Mouse (Mus musculus) layer of hippocampus, postnatal 10 days (tissue): Measurements from ENCODE around the gene Rtl8b. TPM values are rescaled to one million over a fixed set of nuclear protein-coding genes. Genes with fewer than 3 reads are reported as not detected.
"Not testable (repeated sequence)": the region's sequence is repeated elsewhere in the genome, so short reads cannot be mapped to it uniquely, and the experiment has no call there.

Experiments
- DNase-seq, 2 experiments: peaks; one replicate each; pipeline ENCODE4 v3.0.0; 2021; ENCODE audit warnings: low spot score in 2 of 2
- long read RNA-seq: library from polyadenylated mRNA; stranded (forward); transcript quantifications from one replicate; pipeline ENCODE4 v2.0.0, GENCODE M21; 2023
- total RNA-seq, 2 experiments: library from RNA; stranded (reverse); gene quantifications; 2 replicates each; pipeline ENCODE4 v1.2.3; 2021

Rtl8b gene
- 100 to 1,000 TPM; 168 to 188 TPM for total RNA-seq
- long read RNA-seq, transcript Rtl8b-201 (1 exons, 1,232 nt) = major isoform, 198 of 198 reads
- long read RNA-seq, partial matches to known transcripts = 0 of 198 reads
- long read RNA-seq, other reads (novel, unspliced or antisense) = 0 of 198 reads

DNA sequence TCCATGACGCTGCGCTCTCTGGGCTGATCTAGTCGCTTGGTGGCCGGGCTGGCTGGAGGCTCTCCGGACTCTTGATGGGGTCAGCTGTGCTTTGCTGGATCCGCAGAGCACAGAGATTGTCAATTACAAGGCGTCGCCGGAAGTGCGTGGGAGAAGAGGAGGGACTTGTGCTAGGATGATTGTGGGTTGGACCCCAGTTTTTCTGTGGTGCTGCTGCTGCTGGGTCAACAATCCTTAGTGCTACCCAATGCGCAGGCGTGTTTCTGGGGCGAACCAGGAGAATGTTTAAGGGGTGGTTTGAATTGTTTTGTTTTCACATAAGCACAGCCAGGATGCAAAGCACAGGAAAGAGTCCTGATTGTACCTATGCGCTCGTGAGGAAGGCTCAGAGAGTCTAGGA lies at the start of gene Rtl8b:
TSS of gene Rtl8b (minus strand) at position 115 of the 400 bp plus-strand sequence.
- peak; percentile 69 to 76 for DNase-seq

DNA sequence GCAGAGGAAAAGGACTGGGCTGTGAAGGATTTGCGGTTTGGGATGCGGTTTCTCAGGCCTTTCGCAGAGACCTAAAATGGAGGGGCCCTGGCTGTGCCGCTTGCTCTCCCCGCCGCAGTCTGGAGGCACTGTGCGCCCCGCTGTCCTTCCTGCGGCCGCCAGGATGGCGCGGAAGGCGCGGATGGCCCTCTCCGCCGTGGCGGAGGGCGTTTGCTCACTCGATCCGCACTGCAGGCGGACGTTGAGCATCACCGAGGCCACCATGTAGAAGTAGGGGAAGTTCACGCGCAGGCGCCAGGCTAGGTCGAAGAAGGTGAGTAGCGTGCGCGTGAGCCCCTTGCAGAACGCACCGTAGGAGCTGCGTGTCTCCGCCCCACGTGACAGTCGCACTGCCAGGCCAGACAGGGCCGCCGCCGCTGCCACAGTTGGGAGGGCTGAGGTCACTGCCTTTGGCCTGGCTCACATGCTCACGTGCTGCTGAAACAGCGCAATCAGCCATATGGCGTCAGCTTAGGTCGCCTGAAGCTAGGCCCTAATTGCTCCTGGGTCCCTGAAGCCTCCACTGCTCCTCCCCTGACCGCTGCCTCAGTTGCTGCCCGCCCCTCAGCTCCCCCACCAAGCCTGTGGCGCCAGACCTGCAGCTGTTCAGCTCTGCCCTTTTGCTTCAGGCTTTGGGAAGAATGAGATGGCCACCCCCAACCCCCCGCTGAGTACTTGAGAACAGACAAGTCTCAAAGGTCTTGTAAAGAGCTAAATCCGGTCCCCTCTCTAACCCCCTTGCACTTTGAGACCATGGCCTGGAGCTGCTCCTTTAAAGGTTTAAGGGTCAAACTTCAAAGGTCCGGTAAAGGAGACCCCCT lies 46.3 kb upstream of the Rtl8b start:
- peak; percentile 27 to 30 for DNase-seq

- no peak for DNase-seq
Observed at GRCm38 (mm10) chrX:53715942-53716322, 45.7 kb upstream of the Rtl8b start.

GRCm38 (mm10) chrX:53702673-53703072 lies 32.5 kb upstream of the Rtl8b start:
- DNase-seq = no peak

DNA sequence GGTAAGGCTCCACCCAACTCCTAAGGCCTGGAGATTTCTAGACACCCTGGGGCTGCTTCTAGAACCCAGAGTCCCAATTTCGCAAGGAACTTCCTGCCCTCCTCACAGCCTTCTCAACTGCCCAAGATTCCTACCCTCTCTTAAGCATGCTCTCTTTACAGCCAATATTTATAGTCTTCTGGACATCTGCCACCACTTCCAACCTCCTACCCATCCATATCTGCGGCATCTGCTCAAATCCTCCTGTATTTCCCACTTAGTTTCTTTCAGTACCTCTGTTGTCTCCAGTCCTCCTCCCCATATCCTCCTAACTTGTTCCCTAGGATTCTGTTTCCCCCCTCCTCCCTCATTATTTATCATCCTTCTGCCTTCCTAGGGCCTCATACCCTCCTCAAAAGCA lies 29.0 kb upstream of the Rtl8b start:
- DNase-seq = no peak

- no peak for DNase-seq
Observed at GRCm38 (mm10) chrX:53694008-53694777, 24.0 kb upstream of the Rtl8b start.

GRCm38 (mm10) chrX:53693141-53693540 lies 22.9 kb upstream of the Rtl8b start:
- DNase-seq = no peak

DNA sequence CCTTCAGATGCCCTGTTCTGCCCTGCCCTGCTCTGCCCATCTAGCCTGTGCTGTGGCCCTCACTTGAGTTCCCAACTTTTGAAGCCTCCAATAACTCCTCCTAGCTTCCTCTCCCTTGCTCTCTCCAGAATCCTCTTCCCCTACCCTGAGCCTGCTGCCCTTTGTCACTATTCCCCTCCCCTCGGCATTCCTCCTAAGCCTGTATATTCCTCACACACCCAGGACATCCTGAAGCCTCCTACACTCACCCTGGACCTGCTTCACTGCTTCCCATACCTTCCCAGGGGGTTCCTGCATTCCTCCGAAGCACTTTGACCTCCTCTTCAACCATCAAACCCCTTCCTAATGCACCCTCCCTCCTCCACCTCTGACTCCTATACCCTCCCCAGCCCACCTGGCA lies 21.9 kb upstream of the Rtl8b start:
- DNase-seq = no peak

DNA sequence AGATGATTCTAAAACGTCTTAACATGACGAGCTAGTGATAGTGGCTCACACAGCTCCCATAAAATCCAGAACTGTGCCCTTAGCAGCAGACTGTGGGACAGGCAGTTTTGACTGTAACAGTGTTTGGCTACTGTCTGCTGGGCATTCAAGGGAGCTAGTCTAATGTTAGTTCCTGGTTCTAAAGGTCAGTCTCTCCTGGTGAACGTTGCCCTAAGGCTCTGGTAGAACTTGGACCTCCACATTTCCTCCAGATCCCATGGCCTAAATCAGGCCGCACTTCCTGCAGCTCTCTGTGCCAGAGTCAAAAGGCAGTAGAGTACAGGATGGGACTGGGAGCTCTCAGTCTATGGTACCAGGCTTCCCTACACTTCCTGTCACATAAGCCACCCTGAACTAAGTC lies 14.5 kb upstream of the Rtl8b start:
- DNase-seq = not testable (repeated sequence)

GRCm38 (mm10) chrX:53682650-53683049 lies 12.4 kb upstream of the Rtl8b start:
- DNase-seq = not testable (repeated sequence)

- DNase-seq = peak; percentile 77 to 79
Observed at GRCm38 (mm10) chrX:53676943-53677342, 6.7 kb upstream of the Rtl8b start.

DNA sequence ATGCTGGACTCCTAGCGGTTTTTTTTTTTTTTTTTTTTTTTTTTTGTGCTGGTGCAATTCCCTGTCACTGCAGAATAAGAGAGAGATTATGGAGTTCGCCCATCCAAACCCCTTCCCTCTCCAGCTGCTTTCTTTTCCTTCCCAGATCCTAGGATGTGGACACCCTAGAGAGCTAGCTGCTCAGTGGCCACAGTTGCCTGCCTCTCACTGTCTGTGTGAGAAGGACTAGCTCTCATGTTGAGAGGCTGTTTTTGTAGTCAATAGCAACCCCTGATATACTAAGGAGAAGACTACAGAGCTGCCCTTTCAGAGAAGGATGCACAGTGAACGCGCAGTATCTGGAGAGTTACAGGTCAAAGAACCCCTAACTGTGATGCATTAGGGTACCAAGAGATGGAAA lies 488 bp upstream of the Rtl8b start:
- DNase-seq = peak in 1 of 2 experiments; percentile 16

GRCm38 (mm10) chrX:53669557-53670270 lies 494 bp downstream of the Rtl8b start:
- not testable (repeated sequence) for DNase-seq

DNA sequence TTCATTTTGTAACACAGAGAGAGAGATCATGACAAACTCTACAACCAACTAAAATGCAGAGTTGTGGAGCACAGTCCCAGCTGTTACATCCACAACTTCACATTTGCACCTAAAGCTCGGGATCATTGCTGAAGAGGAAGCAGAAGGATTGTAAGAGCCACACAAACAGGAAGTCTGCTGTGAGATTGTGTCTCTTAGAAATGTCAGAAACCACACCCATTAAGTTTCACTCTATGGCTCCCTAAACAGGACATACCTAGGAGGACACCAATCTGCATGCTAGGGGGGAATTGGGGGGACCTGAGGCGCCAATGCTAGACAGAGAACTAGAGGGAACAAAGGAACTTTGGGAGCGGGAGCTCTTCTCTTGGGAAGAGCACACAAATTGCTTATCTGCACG lies 17.3 kb downstream of the Rtl8b start:
- DNase-seq = not testable (repeated sequence)

- no peak for DNase-seq
Observed at GRCm38 (mm10) chrX:53645885-53646284, 24.3 kb downstream of the Rtl8b start.

DNA sequence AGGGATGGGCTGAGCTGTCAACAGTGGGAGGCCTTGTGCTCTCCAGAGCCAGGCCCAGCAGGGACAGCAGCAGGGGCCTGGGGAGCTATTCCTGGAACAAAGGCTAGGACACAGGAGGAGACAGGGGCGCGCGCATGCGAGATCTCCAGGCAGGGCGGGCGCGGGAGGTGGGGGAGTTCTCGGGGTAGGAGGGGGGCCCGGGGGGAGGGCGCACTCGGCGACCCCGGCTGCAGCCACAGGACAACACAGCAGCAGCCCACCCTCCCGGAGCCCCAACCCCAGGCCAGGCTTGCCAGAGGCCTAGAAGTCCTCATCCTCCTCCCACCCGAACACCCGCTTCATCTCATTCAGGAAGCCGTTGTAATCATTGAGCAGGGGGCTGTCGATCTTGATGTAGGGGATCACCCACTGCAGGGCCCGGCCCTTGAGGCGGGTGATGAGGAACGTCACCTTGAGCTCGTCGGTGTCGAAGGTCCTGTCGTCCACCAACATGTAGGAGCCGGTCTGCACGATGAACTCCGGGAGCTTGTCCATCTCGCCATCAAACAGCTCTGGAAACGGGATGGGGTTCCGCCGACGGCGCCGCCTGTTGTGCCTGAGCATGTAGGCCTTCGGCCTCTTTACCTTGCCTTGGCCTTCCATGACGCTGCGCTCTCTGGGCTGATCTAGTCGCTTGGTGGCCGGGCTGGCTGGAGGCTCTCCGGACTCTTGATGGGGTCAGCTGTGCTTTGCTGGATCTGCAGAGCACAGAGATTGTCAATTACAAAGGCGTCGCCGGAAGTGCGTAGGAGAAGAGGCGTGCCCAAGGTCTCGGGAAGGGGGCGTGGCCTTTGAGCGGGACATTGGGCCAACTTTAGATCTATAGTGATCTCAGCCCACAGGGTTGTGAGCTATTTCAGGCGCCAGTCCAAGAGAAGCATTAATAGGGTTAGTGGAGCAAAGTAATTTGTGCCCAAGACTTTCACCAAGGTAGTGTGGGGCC lies 26.9 kb downstream of the Rtl8b start, which contains the start of gene Rtl8a:
TSS of gene Rtl8a (minus strand) at position 703 of the 982 bp plus-strand sequence.
- DNase-seq = peak; percentile 62 to 70

GRCm38 (mm10) chrX:53642604-53642979 lies 27.6 kb downstream of the Rtl8b start:
- DNase-seq = not testable (repeated sequence)

DNA sequence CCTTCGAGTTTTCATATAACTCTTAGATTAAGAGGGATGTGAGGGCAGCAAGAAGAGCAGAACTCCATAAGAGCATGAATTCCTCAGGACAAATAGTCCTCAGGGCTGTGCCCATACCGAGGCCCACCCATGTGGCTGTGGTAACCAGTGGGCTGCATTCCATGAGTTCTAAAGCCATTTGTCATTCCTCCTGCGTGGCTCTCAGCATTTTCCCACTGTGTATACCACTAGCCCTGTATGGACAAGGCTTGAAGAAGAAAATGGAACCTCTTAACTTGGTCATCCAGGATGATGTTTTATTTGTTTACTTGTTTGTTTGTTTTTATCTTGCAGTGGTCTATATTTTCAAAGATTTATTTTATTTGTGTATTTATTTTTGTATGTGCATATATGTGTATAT lies 32.1 kb downstream of the Rtl8b start:
- not testable (repeated sequence) for DNase-seq
